Mouse (Mus musculus): Measurements from ENCODE around the gene Cacng8. TPM values are rescaled to one million over a fixed set of nuclear protein-coding genes. Genes with fewer than 3 reads are reported as not detected.
"Not testable (repeated sequence)": the region's sequence is repeated elsewhere in the genome, so short reads cannot be mapped to it uniquely, and the experiment has no call there.

Cacng8 gene
- total RNA-seq, 2 experiments from 2014 or later: 0.43 TPM; not detected in 1

GRCm38 (mm10) chr7:3387761-3388160, 2.7 kb upstream of the Cacng8 start:
- DNase-seq: no peak

GRCm38 (mm10) chr7:3388885-3389284, 1.6 kb upstream of the Cacng8 start:
- no peak for DNase-seq

- DNase-seq: peak; percentile 26
These were observed 755 bp upstream of the Cacng8 start for GRCm38 (mm10) chr7:3389444-3390412.

GRCm38 (mm10) chr7:3391081-3391451, 583 bp downstream of the Cacng8 start:
- DNase-seq: no peak

GRCm38 (mm10) chr7:3391809-3392208, 1.3 kb downstream of the Cacng8 start:
- DNase-seq: no peak

- DNase-seq: no peak
These were observed 6.9 kb downstream of the Cacng8 start for GRCm38 (mm10) chr7:3397355-3397754.

- no peak for DNase-seq
These were observed 7.3 kb downstream of the Cacng8 start for GRCm38 (mm10) chr7:3397797-3398196.

GRCm38 (mm10) chr7:3398363-3398762, 7.9 kb downstream of the Cacng8 start:
- not testable (repeated sequence) for DNase-seq

GRCm38 (mm10) chr7:3399937-3400336, 9.5 kb downstream of the Cacng8 start:
- DNase-seq: no peak

GRCm38 (mm10) chr7:3409729-3410520, 19.4 kb downstream of the Cacng8 start:
- no peak for DNase-seq

- DNase-seq: no peak
These were observed 20.9 kb downstream of the Cacng8 start for GRCm38 (mm10) chr7:3411160-3411941.

GRCm38 (mm10) chr7:3412036-3412435, 21.6 kb downstream of the Cacng8 start:
- no peak for DNase-seq

- DNase-seq: peak; percentile 38
These were observed 24.4 kb downstream of the Cacng8 start for GRCm38 (mm10) chr7:3414888-3415287.

- peak; percentile 47 for DNase-seq
These were observed 24.9 kb downstream of the Cacng8 start for GRCm38 (mm10) chr7:3415378-3415777.

GRCm38 (mm10) chr7:3419941-3420340, 29.5 kb downstream of the Cacng8 start:
- DNase-seq: no peak

- no peak for DNase-seq
These were observed 30.0 kb downstream of the Cacng8 start for GRCm38 (mm10) chr7:3420466-3420865.

- DNase-seq: no peak
These were observed 30.8 kb downstream of the Cacng8 start for GRCm38 (mm10) chr7:3421297-3421696.

GRCm38 (mm10) chr7:3422051-3422450, 31.6 kb downstream of the Cacng8 start:
- no peak for DNase-seq

- peak; percentile 47 for DNase-seq
These were observed 32.9 kb downstream of the Cacng8 start for GRCm38 (mm10) chr7:3423430-3423829.

GRCm38 (mm10) chr7:3423895-3424294, 33.4 kb downstream of the Cacng8 start, which contains the start of gene Cacng6:
Gene Cacng6, plus strand, starts transcription at chr7:3424195.
- DNase-seq: no peak

GRCm38 (mm10) chr7:3425141-3425540, 34.7 kb downstream of the Cacng8 start:
- no peak for DNase-seq

- DNase-seq: no peak
These were observed 39.7 kb downstream of the Cacng8 start for GRCm38 (mm10) chr7:3430161-3430560.

Data from gastrocnemius, postnatal 10 days (tissue).